Mouse (Mus musculus) forebrain, embryonic 12.5 days (tissue): ENCODE data around the gene Ccdc149. TPM values are rescaled to one million over a fixed set of nuclear protein-coding genes. Genes with fewer than 3 reads are reported as not detected.
A peak's percentile ranks its signal among the peaks of the same experiment; 100 is the strongest.

Experiments used
- ATAC-seq: fragments of 200-750 bp; cut with Nextera tagmentation; 2 replicates; pipeline ENCODE4 v1.8.0; 2017; ENCODE audit warnings: moderate TSS enrichment; ENCODE audit not compliant: low FRiP score
- H3K27ac ChIP-seq: fragments of 300-500 bp; sonication (generic); 2 replicates; pipeline ENCODE4 v1.5.1; 2016; ENCODE audit warnings: mild to moderate bottlenecking
- H3K27me3 ChIP-seq: fragments of 300-500 bp; sonication (generic); 2 replicates; pipeline ENCODE4 v1.6.1; 2016; ENCODE audit warnings: mild to moderate bottlenecking
- H3K36me3 ChIP-seq: fragments of 300-500 bp; sonication (generic); replicated peaks from 2 replicates; pipeline ENCODE4 v1.6.1; 2016; ENCODE audit warnings: mild to moderate bottlenecking
- H3K4me1 ChIP-seq: fragments of 300-500 bp; sonication (generic); 2 replicates; pipeline ENCODE4 v1.6.1; 2016
- H3K4me2 ChIP-seq: fragments of 300-500 bp; sonication (generic); 2 replicates; pipeline ENCODE4 v1.6.1; 2016; ENCODE audit warnings: mild to moderate bottlenecking, moderate library complexity
- H3K4me3 ChIP-seq: fragments of 300-500 bp; sonication (generic); replicated peaks from 2 replicates; pipeline ENCODE4 v1.5.1; 2016; ENCODE audit warnings: mild to moderate bottlenecking
- H3K9ac ChIP-seq: fragments of 300-500 bp; sonication (generic); 2 replicates; pipeline ENCODE4 v1.6.1; 2016; ENCODE audit warnings: mild to moderate bottlenecking
- H3K9me3 ChIP-seq: fragments of 300-500 bp; sonication (generic); 2 replicates; pipeline ENCODE4 v1.6.1; 2016
- WGBS: fragments of 180-500 bp; shearing (Covaris S2); methylation state at CpG from one replicate; pipeline ENCODE4 v1.1.7; 2016; 5-methylcytosine and 5-hydroxymethylcytosine counted together
- polyA plus RNA-seq: library from polyadenylated mRNA; unstranded; fragments of >200 nt; fragmentation: Nextera tagmentation; extraction: Ambion mirVana; gene quantifications from 2 replicates; pipeline ENCODE4 v1.2.1, GENCODE M21; 2016

The Ccdc149 gene
- polyA plus RNA-seq, 1 experiment from 2014 or later: 5.9 TPM

GRCm38 (mm10) chr5:52476826-52477225 is 5.5 kb upstream of the Ccdc149 start:
- 11% methylated on average over 7 of the region's 7 CpGs for WGBS
- Histone ChIP-seq H3K9ac (peak overlapping the region; percentile 45; the same call in 1 of the 2 replicates), H3K4me1 (peaks cover 19% of the 10 kb centered on the region), H3K27ac (peak overlapping the region; percentile 57; the same call in 1 of the 2 replicates), H3K36me3 (no peaks in the 10 kb centered on the region), H3K4me2 (peak overlapping the region; percentile 72), H3K4me3 (peak overlapping the region; percentile 39), H3K9me3 (no peaks in the 10 kb centered on the region; the same call in 1 of the 2 replicates), H3K27me3 (0 out of 2 replicates have a peak, but pooled peaks cover 4% of the 10 kb centered on the region)
- peak; percentile 61; the same call in 1 of the 2 replicates for ATAC-seq

GRCm38 (mm10) chr5:52476292-52476701 is 5.0 kb upstream of the Ccdc149 start:
- Histone ChIP-seq H3K4me2 (peak overlapping the region; percentile 72), H3K4me3 (peak overlapping the region; percentile 39), H3K4me1 (peaks cover 23% of the 10 kb centered on the region), H3K36me3 (no peaks in the 10 kb centered on the region), H3K27me3 (0 out of 2 replicates have a peak, but pooled peaks cover 4% of the 10 kb centered on the region), H3K27ac (peak overlapping the region; percentile 57; the same call in 1 of the 2 replicates), H3K9me3 (no peaks in the 10 kb centered on the region), H3K9ac (peak overlapping the region; percentile 45)
- under 1% methylated on average over 23 of the region's 23 CpGs for WGBS
- ATAC-seq: peak; percentile 87

- ATAC-seq: no peak
- no peak overlapping the region for H3K4me2 ChIP-seq
- no peak overlapping the region for H3K27ac ChIP-seq
- H3K9me3 ChIP-seq: no peaks in the 10 kb centered on the region
- WGBS: 85% methylated on average over 7 of the region's 7 CpGs
- H3K4me3 ChIP-seq: no peak overlapping the region
- H3K36me3 ChIP-seq: no peaks in the 10 kb centered on the region
- H3K4me1 ChIP-seq: peaks cover 23% of the 10 kb centered on the region
- H3K27me3 ChIP-seq: 0 out of 2 replicates have a peak, but pooled peaks cover 4% of the 10 kb centered on the region
- H3K9ac ChIP-seq: no peak overlapping the region
Observed at GRCm38 (mm10) chr5:52473988-52474387, 2.7 kb upstream of the Ccdc149 start.

GRCm38 (mm10) chr5:52470551-52470950 is 770 bp downstream of the Ccdc149 start:
- H3K9ac ChIP-seq: peak overlapping the region; percentile 79
- peak overlapping the region; percentile 69 for H3K4me3 ChIP-seq
- no peaks in the 10 kb centered on the region for H3K36me3 ChIP-seq
- 50% methylated on average over 5 of the region's 5 CpGs for WGBS
- peak overlapping the region; percentile 68 for H3K4me2 ChIP-seq
- H3K27me3 ChIP-seq: 0 out of 2 replicates have a peak, but pooled peaks cover 4% of the 10 kb centered on the region
- ATAC-seq: no peak; the same call in 1 of the 2 replicates
- H3K4me1 ChIP-seq: peaks cover 3% of the 10 kb centered on the region; the same call in 1 of the 2 replicates
- H3K9me3 ChIP-seq: no peaks in the 10 kb centered on the region
- no peak overlapping the region for H3K27ac ChIP-seq

- WGBS: 88% methylated on average over 3 of the region's 3 CpGs
- H3K27me3 ChIP-seq: no peaks in the 10 kb centered on the region
Observed at GRCm38 (mm10) chr5:52467841-52468240, 3.5 kb downstream of the Ccdc149 start.

GRCm38 (mm10) chr5:52462447-52462846 is 8.9 kb downstream of the Ccdc149 start:
- Histone ChIP-seq H3K27ac (no peak overlapping the region), H3K4me2 (no peak overlapping the region), H3K4me1 (no peaks in the 10 kb centered on the region), H3K27me3 (no peaks in the 10 kb centered on the region), H3K4me3 (no peak overlapping the region), H3K9ac (no peak overlapping the region), H3K36me3 (no peaks in the 10 kb centered on the region), H3K9me3 (peaks cover 7% of the 10 kb centered on the region)
- ATAC-seq: no peak
- 95% methylated on average over 2 of the region's 2 CpGs for whole genome bisulfite sequencing

More at GRCm38 (mm10) chr5:52467841-52468240, 3.5 kb downstream of the Ccdc149 start:
- no peak overlapping the region for H3K4me2 ChIP-seq
- H3K27ac ChIP-seq: no peak overlapping the region
- H3K4me3 ChIP-seq: no peak overlapping the region
- no peak for ATAC-seq
- peaks cover 3% of the 10 kb centered on the region; the same call in 1 of the 2 replicates for H3K4me1 ChIP-seq
- no peaks in the 10 kb centered on the region for H3K36me3 ChIP-seq
- H3K9me3 ChIP-seq: peaks cover 7% of the 10 kb centered on the region
- no peak overlapping the region for H3K9ac ChIP-seq

GRCm38 (mm10) chr5:52461434-52462124 is 9.7 kb downstream of the Ccdc149 start:
- WGBS: 74% methylated on average over 6 of the region's 6 CpGs
- Histone ChIP-seq H3K4me3 (no peak overlapping the region), H3K4me2 (no peak overlapping the region), H3K9me3 (peaks cover 7% of the 10 kb centered on the region), H3K36me3 (no peaks in the 10 kb centered on the region), H3K27me3 (no peaks in the 10 kb centered on the region), H3K27ac (no peak overlapping the region), H3K9ac (no peak overlapping the region), H3K4me1 (no peaks in the 10 kb centered on the region)
- no peak for ATAC-seq

- no peak overlapping the region for H3K27ac ChIP-seq
- H3K4me1 ChIP-seq: no peaks in the 10 kb centered on the region
- no peak overlapping the region for H3K4me2 ChIP-seq
- no peak overlapping the region for H3K9ac ChIP-seq
- H3K9me3 ChIP-seq: no peaks in the 10 kb centered on the region
- no peak overlapping the region for H3K4me3 ChIP-seq
- no peak for ATAC-seq
- WGBS: 86% methylated on average over 4 of the region's 4 CpGs
- no peaks in the 10 kb centered on the region for H3K36me3 ChIP-seq
- no peaks in the 10 kb centered on the region for H3K27me3 ChIP-seq
Observed at GRCm38 (mm10) chr5:52459308-52459707, 12.0 kb downstream of the Ccdc149 start.

- Histone ChIP-seq H3K4me3 (no peak overlapping the region), H3K4me2 (no peak overlapping the region), H3K27ac (no peak overlapping the region), H3K27me3 (no peaks in the 10 kb centered on the region), H3K9me3 (no peaks in the 10 kb centered on the region), H3K9ac (no peak overlapping the region), H3K36me3 (no peaks in the 10 kb centered on the region), H3K4me1 (no peaks in the 10 kb centered on the region)
- WGBS: 67% methylated on average over 6 of the region's 6 CpGs
- ATAC-seq: no peak
Observed at GRCm38 (mm10) chr5:52457154-52457553, 14.2 kb downstream of the Ccdc149 start.

- Histone ChIP-seq H3K9me3 (no peaks in the 10 kb centered on the region), H3K27ac (no peak overlapping the region), H3K36me3 (no peaks in the 10 kb centered on the region), H3K4me2 (no peak overlapping the region), H3K4me3 (no peak overlapping the region), H3K27me3 (no peaks in the 10 kb centered on the region), H3K9ac (no peak overlapping the region), H3K4me1 (no peaks in the 10 kb centered on the region)
- ATAC-seq: no peak
- WGBS: 80% methylated on average over 9 of the region's 9 CpGs
Observed at GRCm38 (mm10) chr5:52450821-52451220, 20.5 kb downstream of the Ccdc149 start.

- H3K4me1 ChIP-seq: no peaks in the 10 kb centered on the region
- H3K27me3 ChIP-seq: no peaks in the 10 kb centered on the region
- 83% methylated on average over 8 of the region's 8 CpGs for WGBS
- no peaks in the 10 kb centered on the region for H3K9me3 ChIP-seq
- no peak for ATAC-seq
- H3K9ac ChIP-seq: no peak overlapping the region
- no peak overlapping the region for H3K27ac ChIP-seq
- no peaks in the 10 kb centered on the region for H3K36me3 ChIP-seq
- no peak overlapping the region for H3K4me2 ChIP-seq
- no peak overlapping the region for H3K4me3 ChIP-seq
Observed at GRCm38 (mm10) chr5:52449187-52449586, 22.1 kb downstream of the Ccdc149 start.

GRCm38 (mm10) chr5:52440278-52440677 is 31.0 kb downstream of the Ccdc149 start:
- WGBS: 45% methylated on average over 11 of the region's 11 CpGs
- H3K4me3 ChIP-seq: no peak overlapping the region
- H3K4me2 ChIP-seq: no peak overlapping the region
- ATAC-seq: no peak
- no peaks in the 10 kb centered on the region for H3K36me3 ChIP-seq
- H3K4me1 ChIP-seq: no peaks in the 10 kb centered on the region
- no peaks in the 10 kb centered on the region for H3K9me3 ChIP-seq
- no peak overlapping the region for H3K9ac ChIP-seq
- H3K27ac ChIP-seq: no peak overlapping the region
- no peaks in the 10 kb centered on the region for H3K27me3 ChIP-seq

- H3K4me3 ChIP-seq: no peak overlapping the region
- no peaks in the 10 kb centered on the region for H3K27me3 ChIP-seq
- WGBS: 88% methylated on average over 7 of the region's 7 CpGs
- no peak overlapping the region for H3K27ac ChIP-seq
- no peaks in the 10 kb centered on the region for H3K36me3 ChIP-seq
- H3K9ac ChIP-seq: no peak overlapping the region
- H3K4me1 ChIP-seq: no peaks in the 10 kb centered on the region
- no peaks in the 10 kb centered on the region for H3K9me3 ChIP-seq
- no peak for ATAC-seq
- H3K4me2 ChIP-seq: no peak overlapping the region
Observed at GRCm38 (mm10) chr5:52438946-52439345, 32.4 kb downstream of the Ccdc149 start.
